Mouse (Mus musculus) intestine, embryonic 15.5 days (tissue): ENCODE data around the gene Txn2. TPM values are rescaled to one million over a fixed set of nuclear protein-coding genes. Genes with fewer than 3 reads are reported as not detected.

Experiments
- ATAC-seq: fragments of 200-750 bp; cut with Nextera tagmentation; 2 replicates; pipeline ENCODE4 v1.8.0; 2017; ENCODE audit warnings: moderate TSS enrichment, moderate library complexity
- H3K27ac ChIP-seq: fragments of 300-500 bp; sonication (generic); 2 replicates; pipeline ENCODE4 v1.5.1; 2015; ENCODE audit warnings: mild to moderate bottlenecking, inconsistent platforms
- H3K27me3 ChIP-seq: fragments of 300-500 bp; sonication (generic); replicated peaks from 2 replicates; pipeline ENCODE4 v1.6.1; 2015; ENCODE audit warnings: inconsistent platforms
- H3K36me3 ChIP-seq: fragments of 300-500 bp; sonication (generic); 2 replicates; pipeline ENCODE4 v1.6.1; 2015; ENCODE audit warnings: inconsistent platforms
- H3K4me1 ChIP-seq: fragments of 300-500 bp; sonication (generic); replicated peaks from 2 replicates; pipeline ENCODE4 v1.6.1; 2015; ENCODE audit warnings: inconsistent platforms
- H3K4me2 ChIP-seq: fragments of 300-500 bp; sonication (generic); replicated peaks from 2 replicates; pipeline ENCODE4 v1.6.1; 2015; ENCODE audit warnings: mild to moderate bottlenecking, inconsistent platforms
- H3K4me3 ChIP-seq: fragments of 300-500 bp; sonication (generic); replicated peaks from 2 replicates; pipeline ENCODE4 v1.5.1; 2015; ENCODE audit warnings: inconsistent platforms
- H3K9ac ChIP-seq: fragments of 300-500 bp; sonication (generic); 2 replicates; pipeline ENCODE4 v1.6.1; 2015; ENCODE audit warnings: inconsistent platforms
- H3K9me3 ChIP-seq: fragments of 300-500 bp; sonication (generic); 2 replicates; pipeline ENCODE4 v1.6.1; 2016; ENCODE audit warnings: inconsistent platforms
- WGBS: fragments of 180-500 bp; shearing (Covaris S2); methylation state at CpG from one replicate; pipeline ENCODE4 v1.1.7; 2015; 5-methylcytosine and 5-hydroxymethylcytosine counted together
- polyA plus RNA-seq: library from polyadenylated mRNA; unstranded; fragments of >200 nt; fragmentation: Nextera tagmentation; extraction: Ambion mirVana; gene quantifications from 2 replicates; pipeline ENCODE4 v1.2.1, GENCODE M21; 2015

The Txn2 gene
- polyA plus RNA-seq, 1 experiment from 2014 or later = 314 TPM

- peak overlapping the region; percentile 26; the same call in 1 of the 2 replicates for H3K9ac ChIP-seq
- H3K27ac ChIP-seq = peak overlapping the region; percentile 90
- H3K27me3 ChIP-seq = no peaks in the 10 kb centered on the region
- H3K36me3 ChIP-seq = no peaks in the 10 kb centered on the region
- H3K4me2 ChIP-seq = peak overlapping the region; percentile 34
- ATAC-seq = peak; percentile 63
- peaks cover 27% of the 10 kb centered on the region for H3K4me1 ChIP-seq
- H3K9me3 ChIP-seq = no peaks in the 10 kb centered on the region
- H3K4me3 ChIP-seq = no peak overlapping the region
- WGBS = 19% methylated on average over 17 of the region's 17 CpGs
Observed at GRCm38 (mm10) chr15:77882797-77883696, 45.8 kb downstream of the Txn2 start.

GRCm38 (mm10) chr15:77882297-77882696 is 46.5 kb downstream of the Txn2 start:
- Histone ChIP-seq H3K27me3 (no peaks in the 10 kb centered on the region), H3K4me2 (peak overlapping the region; percentile 34; the same call in 1 of the 2 replicates), H3K4me3 (no peak overlapping the region), H3K4me1 (peaks cover 27% of the 10 kb centered on the region), H3K9ac (no peak overlapping the region), H3K36me3 (no peaks in the 10 kb centered on the region), H3K9me3 (no peaks in the 10 kb centered on the region), H3K27ac (peak overlapping the region; percentile 90)
- peak; percentile 29; the same call in 1 of the 2 replicates for ATAC-seq
- 41% methylated on average over 6 of the region's 6 CpGs for WGBS

- peak; percentile 55; the same call in 1 of the 2 replicates for ATAC-seq
- Histone ChIP-seq H3K4me1 (peaks cover 27% of the 10 kb centered on the region), H3K27me3 (no peaks in the 10 kb centered on the region), H3K27ac (peak overlapping the region; percentile 90), H3K9me3 (no peaks in the 10 kb centered on the region), H3K36me3 (no peaks in the 10 kb centered on the region), H3K4me2 (no peak overlapping the region), H3K9ac (no peak overlapping the region), H3K4me3 (no peak overlapping the region)
- WGBS = 24% methylated on average over 5 of the region's 5 CpGs
Observed at GRCm38 (mm10) chr15:77881698-77882097, 47.1 kb downstream of the Txn2 start.

GRCm38 (mm10) chr15:77880738-77881137 is 48.1 kb downstream of the Txn2 start:
- no peak overlapping the region for H3K4me2 ChIP-seq
- H3K36me3 ChIP-seq = no peaks in the 10 kb centered on the region
- peaks cover 22% of the 10 kb centered on the region for H3K4me1 ChIP-seq
- ATAC-seq = no peak
- H3K9ac ChIP-seq = no peak overlapping the region
- WGBS = 73% methylated on average over 5 of the region's 5 CpGs
- no peaks in the 10 kb centered on the region for H3K27me3 ChIP-seq
- H3K4me3 ChIP-seq = no peak overlapping the region
- no peaks in the 10 kb centered on the region for H3K9me3 ChIP-seq
- no peak overlapping the region for H3K27ac ChIP-seq

- Histone ChIP-seq H3K27ac (no peak overlapping the region), H3K9me3 (no peaks in the 10 kb centered on the region), H3K4me1 (peaks cover 22% of the 10 kb centered on the region), H3K27me3 (no peaks in the 10 kb centered on the region), H3K4me3 (no peak overlapping the region), H3K36me3 (no peaks in the 10 kb centered on the region), H3K4me2 (no peak overlapping the region), H3K9ac (no peak overlapping the region)
- no peak for ATAC-seq
- 90% methylated on average over 3 of the region's 3 CpGs for WGBS
Observed at GRCm38 (mm10) chr15:77879756-77880155, 49.0 kb downstream of the Txn2 start.

GRCm38 (mm10) chr15:77877209-77877608 is 51.6 kb downstream of the Txn2 start:
- Histone ChIP-seq H3K36me3 (no peaks in the 10 kb centered on the region), H3K27ac (no peak overlapping the region), H3K4me1 (peaks cover 15% of the 10 kb centered on the region), H3K27me3 (no peaks in the 10 kb centered on the region), H3K9me3 (no peaks in the 10 kb centered on the region), H3K4me2 (no peak overlapping the region), H3K9ac (no peak overlapping the region), H3K4me3 (no peak overlapping the region)
- ATAC-seq = no peak
- WGBS = 81% methylated on average over 2 of the region's 2 CpGs

GRCm38 (mm10) chr15:77876716-77877115 is 52.1 kb downstream of the Txn2 start:
- no peak overlapping the region for H3K4me3 ChIP-seq
- no peaks in the 10 kb centered on the region for H3K9me3 ChIP-seq
- no peaks in the 10 kb centered on the region for H3K27me3 ChIP-seq
- peak; percentile 22; the same call in 1 of the 2 replicates for ATAC-seq
- WGBS = 54% methylated on average over 3 of the region's 3 CpGs
- no peak overlapping the region for H3K9ac ChIP-seq
- peaks cover 10% of the 10 kb centered on the region; the same call in 1 of the 2 replicates for H3K4me1 ChIP-seq
- peak overlapping the region; percentile 52 for H3K27ac ChIP-seq
- H3K36me3 ChIP-seq = no peaks in the 10 kb centered on the region
- no peak overlapping the region for H3K4me2 ChIP-seq

- Histone ChIP-seq H3K4me1 (peaks cover 10% of the 10 kb centered on the region; the same call in 1 of the 2 replicates), H3K9ac (no peak overlapping the region), H3K4me3 (no peak overlapping the region), H3K27me3 (no peaks in the 10 kb centered on the region), H3K4me2 (no peak overlapping the region), H3K27ac (no peak overlapping the region), H3K36me3 (no peaks in the 10 kb centered on the region), H3K9me3 (no peaks in the 10 kb centered on the region)
- no peak for ATAC-seq
- WGBS = 77% methylated on average over 6 of the region's 6 CpGs
Observed at GRCm38 (mm10) chr15:77875953-77876352, 52.9 kb downstream of the Txn2 start.

GRCm38 (mm10) chr15:77874807-77875206 is 54.0 kb downstream of the Txn2 start:
- H3K4me1 ChIP-seq = peaks cover 10% of the 10 kb centered on the region; the same call in 1 of the 2 replicates
- no peak for ATAC-seq
- no peaks in the 10 kb centered on the region for H3K9me3 ChIP-seq
- H3K27me3 ChIP-seq = no peaks in the 10 kb centered on the region
- no peak overlapping the region for H3K4me3 ChIP-seq
- H3K9ac ChIP-seq = no peak overlapping the region
- no peaks in the 10 kb centered on the region for H3K36me3 ChIP-seq
- 90% methylated on average over 9 of the region's 9 CpGs for WGBS
- H3K4me2 ChIP-seq = no peak overlapping the region
- H3K27ac ChIP-seq = no peak overlapping the region

- Histone ChIP-seq H3K27me3 (no peaks in the 10 kb centered on the region), H3K9me3 (no peaks in the 10 kb centered on the region), H3K9ac (no peak overlapping the region), H3K4me2 (no peak overlapping the region), H3K36me3 (no peaks in the 10 kb centered on the region), H3K4me1 (peaks cover 10% of the 10 kb centered on the region; the same call in 1 of the 2 replicates), H3K27ac (no peak overlapping the region), H3K4me3 (no peak overlapping the region)
- WGBS = 41% methylated on average over 4 of the region's 4 CpGs
- no peak for ATAC-seq
Observed at GRCm38 (mm10) chr15:77874310-77874709, 54.5 kb downstream of the Txn2 start.

GRCm38 (mm10) chr15:77873564-77873963 is 55.2 kb downstream of the Txn2 start:
- no peaks in the 10 kb centered on the region for H3K9me3 ChIP-seq
- no peak overlapping the region for H3K27ac ChIP-seq
- ATAC-seq = peak; percentile 22; the same call in 1 of the 2 replicates
- H3K4me1 ChIP-seq = peaks cover 10% of the 10 kb centered on the region; the same call in 1 of the 2 replicates
- no peaks in the 10 kb centered on the region for H3K36me3 ChIP-seq
- H3K4me3 ChIP-seq = no peak overlapping the region
- no peak overlapping the region for H3K4me2 ChIP-seq
- no peaks in the 10 kb centered on the region for H3K27me3 ChIP-seq
- no peak overlapping the region for H3K9ac ChIP-seq
- 52% methylated on average over 2 of the region's 2 CpGs for WGBS

- H3K27ac ChIP-seq = no peak overlapping the region
- no peaks in the 10 kb centered on the region for H3K27me3 ChIP-seq
- H3K4me1 ChIP-seq = peaks cover 10% of the 10 kb centered on the region; the same call in 1 of the 2 replicates
- ATAC-seq = peak; percentile 87
- H3K9ac ChIP-seq = no peak overlapping the region
- H3K4me2 ChIP-seq = no peak overlapping the region
- no peak overlapping the region for H3K4me3 ChIP-seq
- no peaks in the 10 kb centered on the region for H3K9me3 ChIP-seq
- WGBS = 53% methylated on average over 3 of the region's 3 CpGs
- no peaks in the 10 kb centered on the region for H3K36me3 ChIP-seq
Observed at GRCm38 (mm10) chr15:77872996-77873395, 55.8 kb downstream of the Txn2 start.
